Mouse (Mus musculus) hematopoietic multipotent progenitor cell, adult 10-12 weeks (in vitro differentiated cells): ENCODE measurements around the gene Ccdc91. TPM values are rescaled to one million over a fixed set of nuclear protein-coding genes. Genes with fewer than 3 reads are reported as not detected.

ENCODE experiments used
- polyA plus RNA-seq: library from polyadenylated mRNA; stranded (reverse); fragments of >175 nt; gene quantifications from 2 replicates; pipeline ENCODE4 v1.2.3, GENCODE M21; 2012; ENCODE audit warnings: low replicate concordance

The Ccdc91 gene
- polyA plus RNA-seq, result 9.4 and 11.2 TPM in 2 replicates

GRCm38 (mm10) chr6:147475727-147476613 is at the start of gene Ccdc91:
Gene Ccdc91 (plus strand): TSS chr6:147475828.

Other genes with a start within 250 kb of the Ccdc91 start
- gene Pthlh, start 211.6 kb upstream of the Ccdc91 start, polyA plus RNA-seq, result 0.09 TPM in 1 of 2 replicates, not detected in the other